Mouse (Mus musculus) hematopoietic stem cell, adult 5-6 weeks (primary cell): Measurements from ENCODE around the gene Ninj2. TPM values are rescaled to one million over a fixed set of nuclear protein-coding genes. Genes with fewer than 3 reads are reported as not detected.

Experiments
- ATAC-seq, 2 experiments: fragments of 125-278 bp in 1 of 2; replicated peaks in 1 of 2; 2 replicates each; pipeline ENCODE4 v1.8.0; 2016 to 2017; ENCODE audit warnings: inconsistent platforms in 2 of 2, mild to moderate bottlenecking in 2 of 2, moderate number of reproducible peaks in 2 of 2, low read depth in 1 of 2, moderate TSS enrichment in 1 of 2; ENCODE audit not compliant: low FRiP score in 2 of 2, poor library complexity in 2 of 2, severe bottlenecking in 2 of 2, insufficient read depth in 1 of 2, low TSS enrichment in 1 of 2
- total RNA-seq: library from RNA; stranded (forward); fragments of 172-1452, 232-1000 nt; gene quantifications from 2 replicates; pipeline ENCODE4 v1.2.3, GENCODE M21; 2017

Gene Ninj2
- total RNA-seq, 1 experiment from 2014 or later, result not detected

DNA sequence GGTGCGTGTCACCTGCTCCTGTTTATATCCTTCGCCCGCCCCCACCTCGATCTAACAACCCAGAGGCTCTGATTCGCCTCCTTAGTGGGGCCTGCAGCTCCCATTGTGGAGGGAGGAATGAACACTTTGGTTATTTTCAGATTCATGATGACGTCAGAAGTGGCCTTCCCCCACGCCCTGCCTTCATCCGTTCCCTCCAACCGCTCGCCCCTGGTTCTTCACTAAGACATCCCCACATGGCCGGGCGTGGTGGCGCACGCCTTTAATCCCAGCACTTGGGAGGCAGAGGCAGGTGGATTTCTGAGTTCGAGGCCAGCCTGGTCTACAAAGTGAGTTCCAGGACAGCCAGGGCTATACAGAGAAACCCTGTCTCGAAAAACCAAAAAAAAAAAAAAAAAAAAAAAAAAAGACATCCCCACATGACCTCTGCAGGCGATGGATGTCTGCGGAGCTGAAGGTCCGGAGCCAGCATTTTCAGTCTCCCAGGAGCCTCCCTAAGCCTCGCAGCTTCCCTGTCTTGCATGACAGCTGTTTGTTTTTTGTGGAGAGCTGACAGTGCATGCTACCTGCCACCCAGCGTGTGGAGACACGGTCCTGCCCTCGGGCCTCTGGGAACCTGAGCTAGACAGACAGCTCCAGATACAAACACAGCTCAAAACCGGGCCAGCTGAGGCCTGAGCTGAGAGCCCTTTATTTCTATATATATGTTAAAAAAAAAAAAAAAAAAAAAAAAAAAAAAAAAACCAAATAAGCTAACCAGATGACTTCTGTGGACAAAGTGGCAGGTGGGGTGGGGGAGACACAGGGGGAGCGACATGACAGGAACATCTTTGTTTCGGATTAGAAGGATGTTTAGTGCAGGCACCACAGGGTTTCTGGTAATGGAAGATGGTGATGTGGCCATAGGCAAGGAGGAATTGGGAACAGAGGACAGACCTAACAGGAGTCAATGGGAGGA, 59.9 kb downstream of the Ninj2 start:
- ATAC-seq, result no peak

DNA sequence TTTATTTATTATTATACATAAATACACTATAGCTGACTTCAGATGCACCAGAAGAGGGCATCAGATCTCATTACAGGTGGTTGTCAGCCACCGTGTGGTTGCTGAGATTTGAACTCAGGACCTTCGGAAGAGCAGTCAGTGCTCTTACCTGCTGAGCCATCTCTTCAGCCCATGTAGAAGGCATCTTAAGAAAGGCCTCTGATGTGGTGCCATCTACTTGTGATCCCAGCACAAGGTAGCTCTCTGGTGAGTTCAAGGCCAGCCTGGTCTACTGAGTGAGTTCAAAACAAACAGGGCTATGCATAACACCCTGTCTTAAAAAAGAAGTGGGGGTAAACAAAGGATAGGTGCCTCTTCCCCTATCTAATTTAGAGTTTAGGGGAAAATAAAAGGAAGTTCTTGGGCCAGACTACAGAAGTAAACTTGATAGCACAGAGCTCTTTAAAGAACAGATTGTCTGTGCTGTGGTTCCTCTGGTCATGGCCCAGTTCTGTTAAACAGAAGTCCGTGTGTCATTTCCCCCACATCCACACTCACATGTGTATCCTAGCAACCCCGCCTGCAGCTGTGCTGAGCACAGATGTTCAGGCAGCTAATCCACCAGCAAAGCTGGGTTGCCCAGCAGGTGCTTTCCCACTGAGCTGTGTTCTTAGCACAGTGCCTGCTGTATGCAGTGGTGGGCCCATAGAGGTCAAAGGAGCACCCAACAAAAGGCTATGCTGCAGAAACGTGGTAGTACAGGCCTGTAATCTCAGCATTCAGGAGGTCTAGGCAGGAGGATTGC, 61.6 kb downstream of the Ninj2 start:
- peak; percentile 81 to 84 for ATAC-seq

DNA sequence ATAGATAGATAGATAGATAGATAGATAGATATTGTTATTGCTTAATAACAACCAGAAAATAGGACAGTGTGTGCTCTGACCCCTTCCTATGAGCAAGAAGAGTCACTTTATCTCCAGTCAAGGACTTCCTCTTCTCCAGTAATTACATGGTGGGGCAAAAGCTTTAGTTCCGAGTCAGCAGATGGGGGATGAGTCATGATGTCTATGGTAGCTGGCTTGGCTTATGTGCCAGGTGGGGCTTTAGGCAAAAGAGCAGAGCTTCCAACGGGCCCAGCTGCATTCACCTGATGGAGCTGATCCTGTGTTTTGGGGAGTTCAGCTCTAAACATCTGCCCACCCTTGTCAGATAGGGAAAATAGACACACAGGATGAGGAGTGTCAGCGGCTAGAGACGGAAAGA, 62.4 kb downstream of the Ninj2 start:
- ATAC-seq, result no peak

DNA sequence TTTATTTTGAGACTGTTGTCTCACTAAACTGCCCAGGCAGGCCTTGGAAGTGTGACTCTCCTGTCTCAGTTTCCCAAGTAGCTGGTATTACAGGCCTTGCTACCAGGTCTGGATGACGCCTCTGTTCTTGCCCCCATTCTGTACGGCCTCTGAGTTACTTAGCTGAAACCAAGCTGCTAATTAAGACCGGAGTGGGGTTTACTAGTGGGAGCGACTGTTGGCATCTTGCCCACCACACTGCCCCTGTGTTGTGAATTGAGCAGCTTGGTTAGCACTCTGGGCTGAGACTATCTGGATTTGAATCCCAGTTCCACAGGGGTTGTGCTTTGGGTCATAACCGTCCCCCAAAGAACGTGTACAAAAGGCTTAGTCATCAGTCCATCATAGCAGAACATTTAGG, 64.3 kb downstream of the Ninj2 start:
- ATAC-seq, result no peak

DNA sequence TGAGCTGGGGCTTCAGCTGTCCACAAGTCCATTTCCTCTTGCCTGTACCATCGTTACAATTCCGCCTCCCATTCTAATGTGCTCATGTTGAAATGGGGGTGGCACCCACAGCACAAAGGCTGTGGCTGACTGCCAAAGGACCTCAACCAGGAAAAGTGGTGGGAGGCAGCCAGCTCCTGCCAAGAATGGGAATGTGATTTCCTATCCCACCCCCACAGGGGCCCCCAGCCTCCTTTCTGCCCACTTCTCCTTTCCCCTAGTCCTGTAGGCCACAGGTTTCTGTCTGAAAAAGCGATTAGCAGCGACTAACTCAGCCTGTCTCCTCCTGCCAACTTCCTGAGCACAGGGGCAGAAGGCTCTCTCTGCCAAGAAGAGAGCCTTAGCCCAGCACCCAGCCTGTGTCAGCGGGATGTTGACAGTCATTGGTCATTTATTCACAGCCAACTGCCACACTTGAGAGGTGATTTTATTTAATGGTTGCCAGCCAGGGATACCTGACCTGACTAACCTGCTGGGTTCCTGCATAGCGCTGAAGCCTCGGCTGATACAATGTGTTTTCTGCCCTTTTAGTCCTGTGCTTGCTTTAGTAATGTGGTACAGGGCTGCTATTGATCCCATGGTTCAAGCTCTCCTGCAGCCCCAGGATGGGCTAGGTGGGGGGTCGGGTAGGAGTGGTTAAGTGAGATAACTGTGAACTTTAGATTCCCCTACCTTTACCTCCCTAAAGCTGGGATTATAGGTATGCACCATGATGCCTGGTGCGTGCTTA, 66.2 kb downstream of the Ninj2 start:
- peak; percentile 78 to 83 for ATAC-seq

DNA sequence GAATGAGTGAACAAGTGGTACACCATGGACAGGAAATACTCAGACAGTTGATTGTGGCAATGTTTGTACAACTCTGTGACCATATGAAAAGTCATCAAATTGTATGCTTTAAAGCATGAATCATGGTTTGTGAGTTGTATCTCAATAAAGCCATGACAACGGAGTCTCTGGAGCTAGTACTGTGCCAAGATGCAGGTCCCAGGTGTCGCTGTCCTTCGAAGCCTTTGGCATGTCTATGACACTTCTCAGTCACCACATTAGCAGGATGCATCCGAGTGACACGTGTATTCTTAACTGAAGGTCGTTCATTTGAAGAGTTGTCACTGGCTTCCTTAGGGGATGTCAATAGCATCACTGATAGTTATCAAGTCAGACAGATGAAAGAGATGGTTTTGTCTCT, 69.8 kb downstream of the Ninj2 start:
- ATAC-seq, result no peak

DNA sequence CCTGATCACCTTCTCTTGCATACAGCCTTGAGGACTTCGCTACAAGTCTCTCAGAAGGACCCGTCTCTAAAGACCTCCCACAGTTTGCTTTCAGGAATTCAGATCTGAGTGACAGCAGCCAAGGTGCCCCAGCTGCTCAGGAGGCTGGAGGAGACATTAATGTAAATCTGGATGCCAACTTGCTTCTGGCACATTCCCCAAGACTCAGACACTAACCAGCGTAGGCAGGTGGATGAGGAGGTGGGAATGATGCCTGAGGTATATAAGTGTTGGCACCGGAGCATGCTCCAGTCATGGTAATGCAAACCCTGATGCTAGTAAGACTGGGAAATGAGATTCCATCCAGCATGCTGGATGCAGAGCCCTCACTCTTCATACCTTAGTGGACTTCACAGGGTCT, 71.6 kb downstream of the Ninj2 start:
- no peak for ATAC-seq

DNA sequence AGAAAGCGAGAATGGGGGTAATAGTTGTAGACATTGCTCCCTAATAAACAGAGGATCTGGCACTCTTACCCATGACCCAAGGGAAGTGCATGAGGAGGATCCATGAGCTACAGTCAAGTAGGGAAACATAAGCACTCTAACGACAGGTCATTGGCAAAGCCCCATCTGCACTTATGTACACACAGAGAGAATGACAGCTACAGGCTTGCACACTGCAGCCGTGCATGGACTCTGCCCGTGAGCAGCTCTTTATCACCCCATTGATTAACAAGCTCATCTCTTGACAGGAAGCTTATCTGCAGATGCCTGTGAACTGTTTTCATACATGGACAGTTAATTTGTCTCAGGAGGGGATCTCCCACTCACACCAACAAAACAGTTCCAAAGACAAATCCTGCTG, 74.4 kb downstream of the Ninj2 start:
- ATAC-seq, result no peak

DNA sequence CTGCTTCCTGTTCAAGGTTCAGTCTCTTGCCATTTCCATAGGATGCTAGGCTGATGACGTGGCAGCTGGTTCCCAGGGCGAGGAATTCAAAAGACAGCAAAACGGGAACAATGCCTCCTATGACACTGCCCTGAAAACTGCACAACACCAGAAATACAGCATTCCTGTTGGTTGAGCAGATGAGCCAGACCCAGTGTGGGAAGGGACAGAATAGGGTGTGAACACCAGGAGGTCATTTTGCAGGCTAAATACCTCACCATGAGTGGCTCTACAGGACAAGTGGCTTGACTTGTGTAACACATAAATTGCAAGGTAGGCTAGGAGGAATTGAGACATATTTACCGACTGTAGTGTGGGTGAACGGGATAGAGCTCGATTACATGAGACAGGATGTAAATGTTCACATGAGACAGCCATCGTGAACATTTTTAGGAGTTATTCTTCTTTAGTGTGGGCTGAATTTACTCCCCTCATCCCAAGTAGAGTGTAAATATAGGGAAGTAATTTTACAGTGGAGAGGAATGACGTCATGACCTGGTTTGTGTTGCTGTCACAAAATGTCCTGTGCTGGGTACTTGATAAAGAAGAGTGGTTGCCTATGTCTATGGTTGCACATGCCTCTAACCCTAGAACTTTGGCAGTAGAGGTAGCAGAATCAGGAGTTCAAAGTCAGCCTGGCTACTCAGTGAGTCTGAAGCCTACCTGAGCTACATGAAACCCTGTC, 79.3 kb downstream of the Ninj2 start:
- peak in 1 of 2 experiments; percentile 25; a peak in 1 of 4 replicates for ATAC-seq

DNA sequence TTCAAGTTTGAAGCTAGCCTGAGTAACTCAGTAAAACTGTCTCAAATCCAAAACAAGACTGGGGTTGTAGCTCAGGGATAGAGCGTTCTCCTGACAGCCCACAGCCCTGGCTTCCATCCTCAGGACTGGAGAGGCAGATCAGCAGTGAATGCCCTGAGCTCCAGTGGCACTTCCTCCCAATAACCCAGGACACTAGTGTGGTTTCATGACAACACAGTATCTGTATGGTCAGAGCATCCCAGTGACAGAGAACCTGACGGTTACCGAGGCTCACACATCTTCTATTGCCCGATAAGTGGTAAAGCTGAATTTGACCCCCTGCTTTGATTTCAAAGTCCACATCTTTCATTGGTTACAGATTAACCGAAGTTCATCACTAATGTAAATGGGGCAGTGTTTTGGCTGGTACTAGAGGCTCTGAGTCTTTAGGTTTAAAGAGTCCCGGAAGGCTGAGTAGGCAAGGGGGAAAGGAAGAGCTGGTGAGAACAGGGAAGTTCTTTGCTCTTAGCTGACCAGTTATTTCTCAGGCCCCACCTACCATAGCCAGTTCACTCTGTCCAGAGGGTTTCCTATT, 81.0 kb downstream of the Ninj2 start:
- ATAC-seq, result 0 out of 4 replicates have a peak, but pooled peaks of 1 of the 2 experiments have one; percentile 10

DNA sequence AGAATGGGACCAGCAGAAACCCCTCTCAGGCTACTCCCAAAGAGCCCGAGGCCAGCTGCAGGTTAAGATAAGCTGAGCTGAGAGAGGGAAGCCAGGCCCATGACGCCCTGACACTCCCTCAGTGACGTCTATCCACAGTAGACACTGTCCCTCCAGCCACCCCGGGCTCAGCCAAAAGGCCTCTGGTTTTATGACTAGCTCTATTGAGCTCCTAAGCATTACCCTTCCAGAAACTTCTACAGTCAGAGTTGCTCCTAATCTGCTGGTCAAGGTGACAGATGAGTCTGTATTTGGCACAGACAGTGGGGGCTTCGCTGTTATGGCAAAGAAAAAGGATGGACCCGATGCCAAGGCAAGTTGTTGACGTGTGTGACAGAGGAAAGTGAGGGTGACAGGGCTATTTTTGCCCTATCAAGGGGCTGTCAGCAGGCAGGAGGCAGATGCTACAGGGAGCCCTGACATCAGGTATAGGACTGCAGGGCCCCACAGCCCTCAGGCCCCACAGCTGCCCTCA, 81.5 kb downstream of the Ninj2 start:
- ATAC-seq, result peak; percentile 46 to 65; a peak in 1 of 4 replicates

DNA sequence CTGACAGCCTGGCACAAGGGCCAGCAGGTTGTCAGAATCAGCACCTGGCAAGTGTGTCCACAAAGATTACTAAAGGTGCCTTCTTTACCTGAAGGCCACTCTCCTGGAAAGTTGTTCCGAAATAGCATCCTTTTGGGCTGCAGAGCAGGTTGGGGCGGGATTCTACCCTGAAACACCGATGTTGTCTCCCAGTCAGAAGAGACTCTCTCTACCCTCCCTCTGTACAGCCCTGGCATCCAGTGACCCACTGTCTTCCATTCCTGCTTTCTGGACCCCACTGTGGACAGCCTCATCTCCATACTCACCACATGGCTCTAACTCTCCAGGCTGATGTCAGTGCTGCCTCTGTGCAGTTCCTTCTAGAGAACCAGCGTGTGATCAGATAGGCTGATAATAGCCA, 82.5 kb downstream of the Ninj2 start:
- ATAC-seq, result no peak

DNA sequence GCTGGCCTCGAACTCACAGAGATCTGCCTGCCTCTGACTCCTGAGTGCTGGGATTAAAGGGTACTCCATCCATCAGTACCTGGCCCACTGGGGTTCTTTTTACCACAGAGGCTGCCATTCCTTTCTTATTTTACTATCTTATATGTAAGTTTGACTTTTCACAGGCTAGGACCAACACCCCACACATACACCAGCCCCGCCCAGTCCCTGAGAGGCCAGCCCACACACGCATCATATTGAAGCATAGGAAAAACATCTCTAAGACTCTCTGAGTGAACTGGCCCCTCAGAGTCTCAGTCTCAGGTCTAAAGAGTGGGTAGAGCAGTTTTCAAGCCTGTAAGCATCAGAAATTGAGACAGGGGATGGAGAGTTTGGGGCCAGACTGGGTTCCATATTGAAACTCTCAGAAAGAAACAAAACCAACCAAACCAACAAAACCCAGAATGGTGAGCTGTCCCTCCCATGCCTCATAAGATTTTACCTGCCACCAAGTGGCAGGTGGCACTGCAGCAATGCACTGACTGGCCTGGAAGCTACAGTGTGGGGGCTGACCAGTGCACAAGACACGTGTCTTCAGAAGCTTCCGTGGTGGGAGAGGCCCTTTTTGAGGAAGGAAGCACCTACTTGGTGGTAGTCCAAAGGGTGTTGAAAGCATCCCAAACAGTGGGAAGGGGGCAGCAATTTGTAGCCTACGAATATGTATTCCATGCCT, 86.0 kb downstream of the Ninj2 start:
- no peak for ATAC-seq

DNA sequence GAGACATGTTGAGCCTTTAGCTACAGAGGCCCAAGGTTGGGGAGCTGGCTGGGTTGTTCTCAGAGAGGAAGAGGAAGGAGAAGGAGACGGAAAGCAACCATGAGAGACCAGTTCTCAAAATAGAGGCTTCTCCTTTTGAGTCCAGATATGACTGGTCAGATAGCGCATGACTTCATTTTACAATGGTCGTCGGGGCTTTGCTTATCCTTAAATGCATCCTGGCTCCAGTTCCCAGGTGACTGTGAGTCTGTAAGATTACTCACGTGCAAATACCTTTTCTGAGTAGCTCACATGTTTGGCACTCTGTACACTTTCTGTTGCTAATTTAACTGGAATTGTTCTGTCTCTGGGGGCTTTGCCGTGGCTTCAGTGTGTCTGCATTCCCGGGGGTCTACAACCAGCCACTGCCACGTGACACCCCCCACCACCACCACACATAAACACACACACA, 86.6 kb downstream of the Ninj2 start:
- peak in 1 of 2 experiments; percentile 42; a peak in 1 of 4 replicates for ATAC-seq

DNA sequence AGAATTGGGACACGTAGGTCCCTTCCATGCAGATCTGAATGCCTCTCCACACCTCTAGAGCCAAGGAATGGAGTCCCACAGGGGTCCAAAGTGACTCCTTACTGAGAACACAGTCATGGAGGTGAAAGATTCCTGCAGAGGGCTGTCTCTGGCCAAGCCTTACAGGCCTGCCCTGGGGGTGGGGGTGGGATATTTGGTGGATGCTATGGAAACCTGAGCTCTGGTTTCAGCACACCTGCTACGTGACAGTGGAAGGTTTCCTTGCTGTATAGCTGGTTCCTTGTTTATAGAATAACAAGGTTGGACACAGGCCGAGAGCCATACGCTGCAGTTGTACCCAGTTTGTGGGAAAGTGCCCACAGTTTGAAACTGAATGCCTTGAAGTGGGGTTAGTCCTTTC, 87.3 kb downstream of the Ninj2 start:
- ATAC-seq, result no peak

DNA sequence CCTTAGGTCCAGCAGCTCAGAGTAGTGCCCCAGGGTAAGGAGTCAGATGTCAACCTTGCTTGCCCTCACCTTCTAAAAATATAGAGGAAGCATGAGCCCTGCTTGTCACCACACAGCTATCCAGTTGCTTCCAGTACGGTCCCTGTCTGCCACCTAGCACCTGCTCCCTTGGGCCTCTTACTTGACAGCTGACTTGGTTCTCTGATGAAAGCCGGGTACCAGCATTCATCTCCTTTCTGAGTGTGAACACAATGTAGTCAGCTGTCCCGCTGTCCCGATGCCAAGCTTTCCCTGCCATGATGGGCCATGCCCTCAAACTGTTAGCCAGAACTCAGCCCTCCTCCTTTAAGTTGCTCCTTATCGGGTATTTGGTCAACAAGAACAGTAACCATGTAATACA, 89.0 kb downstream of the Ninj2 start:
- ATAC-seq, result no peak
